Mouse (Mus musculus): ENCODE data around the gene Fignl2. TPM values are rescaled to one million over a fixed set of nuclear protein-coding genes. Genes with fewer than 3 reads are reported as not detected.

The Fignl2 gene
- total and polyA plus RNA-seq, 3 experiments = not detected

DNA sequence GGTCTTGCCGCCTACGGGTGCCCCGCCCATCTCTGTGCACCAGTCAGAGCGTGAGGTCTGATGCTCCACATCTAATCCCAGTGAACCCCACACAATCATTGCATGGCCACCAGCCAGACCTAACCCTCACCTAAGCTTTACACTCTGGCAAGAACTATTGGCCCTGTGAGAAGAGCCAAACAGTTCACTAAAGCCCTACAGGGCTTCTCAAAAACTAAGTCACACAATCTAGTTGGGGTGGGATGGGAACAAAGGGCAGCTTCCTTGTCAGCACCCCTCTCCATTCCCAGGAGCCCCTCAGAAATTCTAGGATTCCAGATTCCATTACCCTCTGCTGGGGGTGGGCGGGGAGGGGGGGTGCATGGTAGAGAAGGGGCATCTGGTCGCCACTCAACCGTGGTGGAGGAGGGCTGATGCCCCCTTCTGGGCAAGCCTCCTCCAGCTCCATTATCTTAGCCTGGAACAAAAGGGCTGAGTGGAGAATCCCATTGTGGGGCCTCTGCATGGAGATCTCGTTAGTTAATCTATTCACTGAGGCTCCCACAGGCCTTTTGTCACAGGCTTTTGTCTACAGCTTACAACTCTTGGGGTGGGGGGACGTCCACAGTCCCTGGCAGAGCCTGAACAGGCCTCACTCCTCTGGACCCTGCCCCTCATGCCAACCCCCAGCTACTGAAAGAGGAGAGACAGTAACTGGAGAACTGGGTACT lies 18.6 kb downstream of the Fignl2 start:
- Histone ChIP-seq H3K79me2 (replicated peaks; ENCODE audit: control insufficient read depth, extremely low read depth, insufficient read depth, poor library complexity, severe bottlenecking) (no peaks in the 10 kb centered on the region), H3K27me3 (replicated peaks) (peaks cover 64% of the 10 kb centered on the region), H3K9ac (ENCODE audit: insufficient read depth, low read depth) (no peak overlapping the region), H3K4me3 (replicated peaks in 1 of 3; ENCODE audit: low read depth in 2 of 3, low read length in 2 of 3, poor library complexity in 1 of 3) (no peak overlapping the region), H3K36me3 (replicated peaks in 1 of 2; ENCODE audit: control insufficient read depth in 1 of 2, insufficient read depth in 1 of 2, low read length in 1 of 2) (no peaks in the 10 kb centered on the region), H3K27ac (ENCODE audit: insufficient read depth, low read depth) (no peak overlapping the region), H3K4me1 (ENCODE audit: control insufficient read depth in 1 of 2, insufficient read depth in 2 of 2) (peaks cover 0 to 5% of the 10 kb centered on the region in 2 experiments; a peak in 1 of 4 replicates), H3K4me2 (ENCODE audit: insufficient read depth, low read depth, poor library complexity, severe bottlenecking) (no peak overlapping the region), H3K9me3 (replicated peaks; ENCODE audit: low read length) (no peaks in the 10 kb centered on the region)
- in situ Hi-C loops (cut with MboI; ENCODE audit: low pct_ligation_motif_present, low pct_unique_long_range_greater_than_20kb, low sequenced_read_pairs) = no loop called here
- no peak for DNase-seq (ENCODE audit: extremely low read depth)
- dilution Hi-C loops (cut with MboI; ENCODE audit: extremely low pct_ligation_motif_present, extremely low pct_unique_long_range_greater_than_20kb, low sequenced_read_pairs) = no loop called here
- TF ChIP-seq NELFE (IDR thresholded peaks at IDR 0.05; ENCODE audit: low read depth, low read length) (no peak), MEF2A (IDR thresholded peaks at IDR 0.05; ENCODE audit: borderline replicate concordance, low read depth, low read length) (no peak), CHD1 (IDR thresholded peaks at IDR 0.05; ENCODE audit: low read depth, low read length) (no peak)

DNA sequence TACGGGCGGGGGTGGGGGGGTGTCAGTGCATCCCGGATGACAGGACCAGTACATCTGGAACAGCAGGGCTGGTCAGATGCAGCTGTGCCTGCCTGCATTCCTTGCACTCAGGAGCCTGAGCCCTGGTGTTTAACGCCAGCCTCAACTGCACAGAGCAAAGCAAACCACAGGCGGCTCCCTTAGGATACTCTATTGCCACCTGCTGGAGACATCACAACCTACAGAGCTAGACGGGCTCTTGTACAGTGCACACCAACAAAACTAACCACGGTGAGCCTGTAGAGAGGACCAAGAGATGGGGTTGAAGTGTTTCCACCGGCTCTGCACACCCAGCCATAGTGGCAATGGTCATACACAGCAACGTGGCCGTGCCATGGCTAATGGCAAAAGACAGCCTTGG lies 22.1 kb downstream of the Fignl2 start:
- Histone ChIP-seq H3K36me3 (replicated peaks in 1 of 2; ENCODE audit: control insufficient read depth in 1 of 2, insufficient read depth in 1 of 2, low read length in 1 of 2) (no peaks in the 10 kb centered on the region), H3K4me3 (replicated peaks in 1 of 3; ENCODE audit: low read depth in 2 of 3, low read length in 2 of 3, poor library complexity in 1 of 3) (no peak overlapping the region), H3K27me3 (replicated peaks) (peaks cover 36% of the 10 kb centered on the region), H3K79me2 (replicated peaks; ENCODE audit: control insufficient read depth, extremely low read depth, insufficient read depth, poor library complexity, severe bottlenecking) (no peaks in the 10 kb centered on the region), H3K4me1 (ENCODE audit: control insufficient read depth in 1 of 2, insufficient read depth in 2 of 2) (no peaks in the 10 kb centered on the region), H3K27ac (ENCODE audit: insufficient read depth, low read depth) (no peak overlapping the region), H3K9ac (ENCODE audit: insufficient read depth, low read depth) (no peak overlapping the region), H3K9me3 (replicated peaks; ENCODE audit: low read length) (peaks cover 16% of the 10 kb centered on the region), H3K4me2 (ENCODE audit: insufficient read depth, low read depth, poor library complexity, severe bottlenecking) (no peak overlapping the region)
- TF ChIP-seq SMC3 (IDR thresholded peaks at IDR 0.05; ENCODE audit: low read depth, low read length) (peak; percentile 59), TCF12 (IDR thresholded peaks at IDR 0.05; ENCODE audit: low read depth, low read length) (no peak), GABPA (IDR thresholded peaks at IDR 0.05; ENCODE audit: insufficient replicate concordance, low read depth, low read length) (no peak), ETS1 (conservative IDR thresholded peaks at IDR 0.05; ENCODE audit: low read depth, low read length) (no peak), CTCF (conservative IDR thresholded peaks at IDR 0.05 in 1 of 2, IDR thresholded peaks at IDR 0.05 in 1 of 2; ENCODE audit: low read depth in 2 of 2, low read length in 2 of 2) (peak; percentile 46 to 78; a peak in 3 of 4 replicates), POLR2AphosphoS2 (IDR thresholded peaks at IDR 0.05; ENCODE audit: low read depth, low read length) (no peak), MAFK (IDR thresholded peaks at IDR 0.05; ENCODE audit: insufficient replicate concordance, low read length) (no peak), NELFE (IDR thresholded peaks at IDR 0.05; ENCODE audit: low read depth, low read length) (no peak), JUN (IDR thresholded peaks at IDR 0.05; ENCODE audit: insufficient read depth, low read depth, low read length) (no peak), E2F4 (IDR thresholded peaks at IDR 0.05; ENCODE audit: insufficient replicate concordance, low read depth, low read length) (no peak), PAX5 (IDR thresholded peaks at IDR 0.05; ENCODE audit: low read length) (no peak), MYC (IDR thresholded peaks at IDR 0.05; ENCODE audit: low read depth, low read length) (no peak), MXI1 (IDR thresholded peaks at IDR 0.05; ENCODE audit: low read depth, low read length) (no peak), ZKSCAN1 (IDR thresholded peaks at IDR 0.05; ENCODE audit: borderline replicate concordance, low read depth, low read length) (no peak), HCFC1 (IDR thresholded peaks at IDR 0.05; ENCODE audit: low read depth, low read length) (no peak), USF1 (IDR thresholded peaks at IDR 0.05; ENCODE audit: low read depth, low read length) (no peak), BHLHE40 (IDR thresholded peaks at IDR 0.05; ENCODE audit: low read depth, low read length) (no peak), ZNF384 (IDR thresholded peaks at IDR 0.05; ENCODE audit: low read depth, low read length) (no peak), RAD21 (IDR thresholded peaks at IDR 0.05; ENCODE audit: low read depth, low read length) (peak; percentile 66), USF2 (conservative IDR thresholded peaks at IDR 0.05; ENCODE audit: low read depth, low read length) (no peak), POLR2A (IDR thresholded peaks at IDR 0.05; ENCODE audit: low read depth, low read length) (no peak), ZMIZ1 (IDR thresholded peaks at IDR 0.05; ENCODE audit: low read depth, low read length) (no peak), MEF2A (IDR thresholded peaks at IDR 0.05; ENCODE audit: borderline replicate concordance, low read depth, low read length) (no peak)
- in situ Hi-C loops (cut with MboI; ENCODE audit: low pct_ligation_motif_present, low pct_unique_long_range_greater_than_20kb, low sequenced_read_pairs) (no loop called here), dilution Hi-C loops (cut with MboI; ENCODE audit: extremely low pct_ligation_motif_present, extremely low pct_unique_long_range_greater_than_20kb, low sequenced_read_pairs) (no loop called here)
- DNase-seq (ENCODE audit: extremely low read depth) = peak; percentile 67
